Mouse (Mus musculus) liver, embryonic 14.5 days (tissue): ENCODE results near the gene Casc3.

Experiments used
- CTCF ChIP-seq: IDR thresholded peaks from 2 replicates; pipeline ENCODE4 v1.5.1; 2016; ENCODE audit warnings: antibody characterized with exemption, low read depth, control low read depth
- EP300 ChIP-seq: IDR thresholded peaks from 2 replicates; pipeline ENCODE4 v1.6.1; 2016; ENCODE audit warnings: antibody characterized with exemption, low read depth

DNA sequence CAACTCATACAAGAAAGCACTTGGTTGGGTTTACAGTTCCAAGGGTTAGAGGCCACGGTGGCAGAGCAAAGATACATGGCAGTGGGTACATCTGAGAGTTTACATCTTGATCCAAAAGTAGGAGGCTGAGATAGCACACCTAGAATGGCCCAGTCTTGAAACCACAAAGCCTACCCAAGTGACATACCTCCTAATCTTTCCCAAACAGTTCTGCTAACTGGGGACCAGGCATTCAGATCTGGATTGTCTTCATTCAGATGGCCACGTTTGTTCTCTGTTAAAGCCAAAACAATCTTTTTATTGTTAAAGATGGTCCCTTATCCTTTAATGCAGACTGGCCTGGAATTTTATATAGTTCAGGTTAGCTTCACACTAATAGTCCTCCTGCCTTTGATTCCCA lies 23.2 kb downstream of the Casc3 start:
- TF ChIP-seq CTCF (no peak), EP300 (peak; percentile 54; the same call in 1 of the 2 replicates)
